Mouse (Mus musculus): ENCODE data around the gene Ppia.
"Not testable (repeated sequence)": the region's sequence is repeated elsewhere in the genome, so short reads cannot be mapped to it uniquely, and the experiment has no call there.

Gene Ppia

DNA sequence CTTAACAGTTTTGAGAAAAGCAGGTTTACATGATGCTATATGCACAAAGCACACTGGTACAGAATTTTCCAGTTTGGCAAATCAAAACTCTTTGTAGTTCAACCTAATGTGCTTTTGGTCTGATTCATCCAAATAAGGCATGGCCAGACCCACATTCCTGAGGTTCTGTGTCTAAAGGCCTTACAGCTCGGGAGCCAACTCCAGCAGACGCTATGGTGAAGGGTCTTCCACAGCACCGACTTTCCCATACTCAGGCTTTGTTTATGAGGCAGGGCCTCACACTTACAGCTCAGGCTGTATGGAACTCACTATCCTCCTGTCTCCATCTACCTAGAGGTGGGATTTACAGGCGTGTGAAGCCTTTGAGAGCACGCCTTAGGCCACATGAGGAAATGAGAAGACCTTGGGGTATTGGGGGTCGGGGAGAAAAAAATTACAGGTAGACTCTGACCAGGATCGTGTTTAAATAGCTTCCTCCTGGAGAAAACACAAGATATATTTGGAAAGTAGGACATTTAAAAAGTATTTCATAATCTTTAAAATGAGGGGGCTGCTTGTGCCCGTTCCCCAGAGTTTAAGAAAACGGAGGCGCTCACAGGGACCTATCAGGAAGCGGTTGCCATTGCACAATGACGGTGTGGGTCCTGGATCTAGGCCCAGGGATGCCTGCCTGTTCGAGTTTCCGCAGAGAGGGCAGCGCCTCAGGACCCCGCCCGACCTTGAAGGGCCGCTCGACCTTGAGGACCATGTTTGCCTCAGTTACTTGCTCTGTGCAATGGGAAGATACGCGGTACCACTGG, at the start of gene Ppia:
Gene Ppia, plus strand, starts transcription at position 693 of the 800 bp plus-strand sequence.
- DNase-seq (ENCODE audit: low read depth, low spot score) = no peak

DNA sequence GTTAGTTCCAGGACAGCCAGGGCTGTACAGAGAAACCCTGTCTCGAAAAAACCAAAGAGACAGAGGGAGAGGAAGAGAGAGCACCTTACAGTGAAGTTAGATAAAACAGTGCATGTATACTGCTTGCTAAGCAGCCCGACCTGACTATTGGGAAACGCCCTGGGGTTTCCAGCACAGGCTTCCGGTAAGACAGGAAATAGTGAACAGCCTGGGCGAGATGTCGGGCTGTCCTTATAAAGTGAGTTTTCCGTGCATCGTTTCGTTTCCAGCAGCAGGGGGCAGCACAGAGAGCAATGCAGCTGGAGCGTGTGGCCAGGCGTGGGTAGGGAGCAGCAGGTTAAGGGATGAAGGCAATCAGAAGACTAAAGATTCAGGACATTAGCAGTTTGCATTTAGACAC, 49.4 kb upstream of the Ppia start:
- peak; percentile 94 for DNase-seq (ENCODE audit: low read depth, low spot score)

DNA sequence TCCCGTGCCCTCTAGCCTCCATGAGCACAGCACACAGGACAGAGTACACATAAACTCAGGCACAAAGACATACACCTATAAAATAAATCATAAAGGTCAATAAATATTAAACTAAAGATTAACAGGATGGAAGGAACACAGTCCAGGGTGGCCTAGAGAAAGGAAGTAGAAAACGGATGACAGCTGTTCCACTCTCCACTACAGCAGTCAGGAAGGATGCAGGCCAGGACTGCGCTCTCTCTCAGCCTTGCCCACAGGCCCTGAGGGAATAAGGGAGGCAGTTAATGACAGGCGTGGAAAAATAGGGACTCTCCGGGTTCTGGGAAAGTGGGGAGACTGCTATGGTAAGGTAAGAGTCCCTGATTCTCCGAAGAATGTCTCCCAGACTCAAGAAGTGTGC, 48.8 kb upstream of the Ppia start:
- DNase-seq (ENCODE audit: low read depth, low spot score) = no peak

DNA sequence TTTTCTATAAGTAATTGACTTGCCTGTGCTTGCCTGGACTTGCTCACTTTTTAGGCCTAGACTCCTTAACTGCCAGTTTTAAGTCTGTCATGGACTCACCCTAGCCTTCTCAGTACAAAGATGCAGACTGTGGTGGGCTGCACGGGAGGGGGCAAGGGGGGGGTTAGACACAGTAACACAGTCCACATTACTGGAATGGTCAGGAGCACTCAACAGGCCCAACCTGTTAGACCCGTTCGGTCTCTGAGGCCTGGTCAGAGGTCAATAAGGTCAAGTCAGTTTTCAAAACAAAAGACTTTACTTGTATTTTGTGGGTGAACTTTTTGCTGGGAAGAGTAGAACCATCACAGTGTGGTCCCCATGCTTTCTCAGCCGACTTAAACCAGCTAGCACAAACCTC, 48.1 kb upstream of the Ppia start:
- no peak for DNase-seq (ENCODE audit: low read depth, low spot score)

DNA sequence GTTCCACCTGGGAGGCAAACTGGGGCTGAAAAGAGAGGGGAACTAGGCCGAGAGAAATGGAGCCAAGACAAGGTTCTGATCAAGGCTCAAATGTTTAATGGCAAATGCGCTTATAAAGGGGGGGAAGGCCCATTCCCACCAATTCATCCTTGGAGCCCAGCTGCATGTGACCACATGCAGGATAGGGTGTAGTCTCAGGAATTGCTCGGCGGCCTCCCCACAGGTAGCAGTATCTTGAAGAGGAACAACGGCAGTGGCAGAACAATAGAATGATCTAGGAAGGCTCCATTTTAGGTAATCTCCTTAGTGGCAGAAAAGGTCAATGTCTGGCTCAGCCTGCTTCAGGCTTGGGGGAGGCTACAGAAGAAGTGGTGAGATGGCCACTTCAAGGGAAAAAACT, 47.3 kb upstream of the Ppia start:
- DNase-seq (ENCODE audit: low read depth, low spot score) = not testable (repeated sequence)

DNA sequence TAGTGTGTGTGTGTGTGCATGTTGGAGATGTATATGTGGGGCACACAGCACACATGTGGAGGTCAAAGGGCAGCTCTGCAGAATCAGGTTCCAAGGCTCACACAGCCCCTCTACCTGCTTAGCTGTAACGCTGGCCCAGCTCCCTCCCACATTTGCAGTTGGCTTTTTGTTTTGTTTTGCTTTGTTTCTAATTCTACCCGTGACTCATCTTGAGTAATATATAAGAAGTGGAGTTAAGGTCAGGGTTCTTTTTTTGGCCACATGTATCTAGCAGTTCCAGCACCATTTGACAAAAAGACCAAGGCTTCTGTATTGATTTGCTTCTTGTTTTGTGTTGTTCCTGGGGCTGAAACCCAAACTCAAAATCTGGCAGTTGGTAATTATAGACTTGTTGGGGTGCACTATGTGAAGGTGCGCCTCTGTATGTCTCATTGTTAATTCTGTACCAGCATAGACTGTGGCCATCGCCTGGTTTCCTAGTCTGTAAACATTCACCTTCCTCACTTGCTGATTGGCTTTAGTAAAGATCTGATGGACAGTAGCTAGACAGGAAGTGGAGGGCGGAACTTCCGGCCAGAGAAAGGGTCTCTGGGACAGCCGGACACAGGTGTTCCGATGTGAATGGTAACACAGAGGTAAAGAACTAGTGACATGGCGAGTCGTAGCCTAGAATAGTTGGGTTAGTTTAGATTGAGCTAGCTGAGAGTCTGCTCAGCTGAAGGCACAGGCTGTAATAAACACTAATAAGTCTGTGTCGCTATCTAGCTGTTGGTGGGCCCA, 43.7 kb upstream of the Ppia start:
- no peak for DNase-seq (ENCODE audit: low read depth, low spot score)

DNA sequence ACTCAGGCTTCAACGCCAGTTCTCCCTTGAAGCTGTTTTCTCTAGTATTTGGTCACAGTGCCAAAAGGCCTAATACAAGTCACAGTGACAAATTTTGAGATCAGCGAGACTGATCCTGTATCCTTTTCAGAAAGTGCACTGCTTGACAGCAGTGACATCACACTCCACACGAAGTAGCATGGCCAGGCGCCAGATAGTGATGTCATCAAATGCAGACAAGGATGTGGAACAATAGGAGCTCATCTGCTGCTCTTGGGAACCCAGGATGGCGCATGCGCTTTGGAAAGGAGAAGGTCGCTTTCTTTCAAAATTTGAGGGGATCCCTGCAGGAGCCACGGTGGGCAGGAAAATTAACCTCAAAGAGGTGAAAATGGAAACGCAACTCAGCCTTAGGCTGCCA, 42.5 kb upstream of the Ppia start:
- no peak for DNase-seq (ENCODE audit: low read depth, low spot score)

DNA sequence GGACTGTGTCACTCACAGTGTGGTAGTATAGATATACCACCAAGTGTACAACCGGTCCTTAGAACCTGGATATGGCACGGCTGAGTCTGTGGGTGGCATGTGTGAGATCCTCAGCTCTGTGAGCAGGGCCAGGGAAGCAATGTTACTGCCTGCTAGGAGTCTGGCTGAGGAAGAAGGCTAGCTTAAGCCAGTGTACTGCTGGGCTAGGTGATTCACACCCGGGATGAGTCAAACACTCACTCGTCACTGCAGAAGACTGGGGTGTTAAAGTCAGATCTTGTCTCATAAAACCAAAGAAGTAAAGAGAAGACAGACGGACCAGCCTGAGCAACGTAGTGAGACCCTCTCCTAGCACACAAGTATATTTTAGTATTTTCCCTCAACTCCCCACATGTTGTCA, 34.3 kb upstream of the Ppia start:
- no peak for DNase-seq (ENCODE audit: low read depth, low spot score)

DNA sequence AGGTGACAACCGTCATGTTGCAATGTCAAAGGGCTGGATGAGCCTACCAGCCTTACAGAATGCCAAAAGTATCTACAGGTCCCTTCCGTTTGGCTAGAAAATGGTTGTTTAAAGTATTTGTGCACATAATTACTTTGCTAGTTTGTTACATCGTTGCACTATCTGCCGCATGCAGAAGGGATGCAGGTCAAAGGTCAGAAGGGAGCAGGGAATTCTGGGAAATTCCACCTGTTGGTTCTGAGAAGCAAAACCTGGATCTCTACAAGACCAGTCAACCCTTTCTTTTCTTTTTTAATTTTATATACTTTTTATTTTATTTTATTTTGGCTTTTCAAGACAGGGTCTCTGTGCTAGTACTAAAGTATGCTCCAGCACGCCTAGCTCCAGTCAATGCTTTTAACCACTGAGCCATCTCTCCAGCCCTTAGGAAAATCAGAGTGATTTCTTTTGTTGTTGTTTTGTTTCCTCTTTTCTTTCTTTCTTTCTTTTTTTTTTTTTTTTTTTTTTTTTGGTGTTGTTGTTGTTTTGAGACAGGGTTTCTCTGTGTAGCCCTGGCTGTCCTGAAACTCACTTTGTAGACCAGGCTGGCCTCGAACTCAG, 27.0 kb upstream of the Ppia start:
- no peak for DNase-seq (ENCODE audit: low read depth, low spot score)

DNA sequence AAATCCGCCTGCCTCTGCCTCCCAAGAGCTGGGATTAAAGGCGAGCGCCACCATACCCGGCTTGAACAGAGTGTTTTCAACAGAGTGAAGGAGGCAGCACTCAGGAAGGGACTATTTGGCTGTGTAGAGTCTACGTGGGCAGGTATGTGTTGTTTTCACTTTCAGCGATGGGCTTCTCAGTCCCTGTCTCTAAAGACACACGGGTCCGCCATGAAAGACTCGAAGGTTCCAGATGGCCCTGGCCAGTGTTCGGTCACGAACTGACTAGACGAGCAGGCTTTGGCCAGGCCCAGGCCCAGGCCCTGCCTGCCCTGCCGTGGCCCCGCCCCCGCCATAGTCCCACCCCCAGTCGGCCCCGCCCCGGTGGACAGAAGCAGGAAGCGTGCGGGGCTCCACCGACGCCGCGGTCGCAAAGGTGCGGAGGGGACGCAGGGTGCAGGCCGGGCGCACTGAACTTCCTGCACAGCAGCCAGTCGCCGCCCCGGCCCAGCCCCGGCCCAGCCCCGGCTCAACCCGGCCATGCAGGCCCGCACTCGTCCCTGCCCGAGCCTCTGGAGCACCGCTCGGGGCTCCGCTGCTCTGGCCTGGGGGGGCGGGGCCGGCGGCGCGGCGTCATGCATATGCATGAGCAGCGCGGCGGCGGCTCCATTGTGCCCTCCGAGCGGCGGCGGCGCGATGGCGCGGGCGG, 26.4 kb upstream of the Ppia start, which contains the start of gene Zmiz2:
Gene Zmiz2, plus strand, starts transcription at position 349 of the 688 bp plus-strand sequence.
- peak; percentile 97 for DNase-seq (ENCODE audit: low read depth, low spot score)

DNA sequence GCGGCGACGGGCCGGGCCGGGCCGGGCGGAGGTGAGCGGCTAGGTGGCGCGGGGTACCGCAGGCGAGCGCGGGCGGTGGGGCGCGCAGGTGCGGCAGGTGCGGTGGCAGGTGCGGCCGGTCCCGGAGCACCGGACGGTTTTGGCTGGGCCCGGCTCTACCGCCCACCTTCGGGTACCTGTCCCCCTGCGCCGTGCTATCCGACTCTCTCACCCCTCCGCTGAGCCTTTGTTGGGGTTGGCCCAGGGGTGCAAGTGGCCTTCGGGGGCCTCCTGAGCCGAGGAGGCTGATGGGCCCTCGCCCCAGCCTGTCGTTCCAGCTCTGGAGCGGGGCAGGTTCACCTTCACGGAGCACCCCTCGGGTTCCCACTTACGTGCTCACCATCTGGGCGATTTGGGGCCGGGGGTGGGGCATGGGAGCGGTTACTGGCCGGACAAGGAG, 25.7 kb upstream of the Ppia start:
- no peak for DNase-seq (ENCODE audit: low read depth, low spot score)

DNA sequence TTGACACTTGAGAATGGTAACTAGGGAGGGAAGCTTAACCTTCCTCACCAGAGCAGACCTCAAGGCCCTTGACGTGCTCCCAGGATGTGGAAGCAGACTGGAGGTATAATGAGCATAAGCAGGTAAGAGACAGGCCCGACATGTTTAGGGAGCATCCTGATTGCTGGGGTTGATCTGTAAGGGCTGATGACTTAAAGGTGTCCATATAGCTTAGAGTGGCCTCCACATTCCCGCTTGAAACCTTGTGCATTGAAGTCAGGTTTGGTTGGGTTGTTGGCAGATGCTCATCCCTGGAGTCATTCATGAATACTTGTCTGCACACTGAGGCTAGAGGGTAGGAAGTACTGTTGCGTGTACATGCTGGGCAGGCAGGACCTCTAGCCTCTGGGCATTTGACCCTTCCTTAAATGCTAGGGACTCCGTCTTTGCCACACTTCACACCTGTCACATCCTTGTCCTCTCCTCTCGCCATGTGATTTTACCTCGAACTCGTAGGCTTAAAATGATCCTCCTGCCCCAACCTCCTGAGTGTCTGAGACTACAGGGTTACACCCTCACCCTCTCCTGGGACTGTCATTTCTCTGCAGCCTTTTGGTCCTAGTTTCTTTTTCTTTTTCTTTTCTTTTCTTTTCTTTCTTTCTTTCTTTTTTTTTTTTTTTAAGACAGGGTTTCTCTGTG, 24.7 kb upstream of the Ppia start:
- no peak for DNase-seq (ENCODE audit: low read depth, low spot score)

DNA sequence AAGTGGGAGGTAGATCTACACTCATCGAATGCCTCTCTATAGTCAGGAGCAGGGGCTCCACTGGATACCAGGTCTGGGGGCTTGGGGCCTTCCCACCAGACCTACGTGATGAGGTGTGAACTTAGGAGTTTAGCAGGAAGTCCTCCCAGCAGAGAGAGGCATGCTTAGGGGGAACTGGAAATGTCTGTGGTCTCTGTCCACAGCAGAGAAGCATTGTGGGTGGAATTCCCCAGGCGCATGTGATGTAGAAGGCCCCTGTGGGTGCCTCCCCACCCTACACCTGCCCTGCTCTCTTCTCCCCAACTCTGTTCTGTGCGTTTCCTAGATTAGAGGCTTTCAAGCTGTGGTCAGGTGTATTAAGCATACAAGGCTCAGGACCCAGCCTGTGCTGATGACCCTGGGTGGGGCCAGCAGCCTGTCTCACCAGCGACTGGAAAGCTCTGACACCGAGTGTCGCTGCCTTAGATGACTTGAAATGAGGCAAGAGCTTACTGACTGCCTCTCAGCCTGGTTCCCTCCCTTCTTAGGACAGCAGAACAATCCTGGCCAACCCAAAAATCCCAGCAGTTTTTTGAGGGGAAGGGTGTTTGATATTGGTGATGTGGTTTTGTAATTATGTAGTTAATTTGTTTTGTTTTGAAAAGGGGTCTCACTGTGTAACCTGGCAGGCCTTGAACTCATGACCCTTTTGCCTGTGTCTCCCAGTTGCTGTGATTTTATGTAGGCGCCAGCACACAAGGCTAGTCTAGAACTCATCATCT, 23.5 kb upstream of the Ppia start:
- peak; percentile 77 for DNase-seq (ENCODE audit: low read depth, low spot score)

DNA sequence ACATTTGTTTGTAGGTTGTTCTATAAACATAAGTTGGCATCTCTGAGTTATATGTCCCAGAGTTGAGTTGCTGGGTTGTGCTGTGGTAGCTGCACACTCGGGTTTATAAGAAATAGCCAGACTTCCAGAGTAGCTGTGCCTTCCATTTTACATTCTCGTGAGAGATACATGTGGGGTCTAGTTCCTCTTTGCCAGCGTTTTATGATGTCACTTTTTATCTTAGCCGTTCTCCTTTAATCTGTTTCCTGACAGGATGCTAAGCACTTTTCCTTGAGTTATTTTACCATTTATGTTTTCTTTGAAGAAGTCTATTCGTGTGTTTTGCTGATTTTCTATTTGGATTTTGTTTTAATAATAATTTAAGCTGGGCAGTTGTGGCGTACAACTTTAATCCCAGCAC, 22.4 kb upstream of the Ppia start:
- DNase-seq (ENCODE audit: low read depth, low spot score) = no peak

DNA sequence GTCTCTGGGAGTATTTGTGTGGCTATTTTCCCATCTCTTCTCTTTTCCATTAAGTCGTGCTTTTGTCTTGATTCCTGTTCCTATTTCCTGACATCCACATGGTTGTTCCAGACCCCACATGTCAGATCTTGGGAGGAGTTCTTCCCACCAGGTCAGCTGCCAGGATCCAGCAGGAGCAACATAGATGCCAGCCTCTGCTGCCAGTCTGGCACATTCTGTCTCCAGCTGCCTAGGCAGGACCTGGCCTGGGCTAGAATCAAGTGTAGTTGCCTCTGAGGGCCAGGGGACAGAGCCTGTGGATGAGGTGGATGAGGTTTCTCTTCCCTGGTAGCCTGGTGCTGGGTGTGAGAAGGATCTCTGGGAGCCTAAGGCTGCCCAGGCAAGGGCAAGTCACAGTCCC, 21.4 kb upstream of the Ppia start:
- DNase-seq (ENCODE audit: low read depth, low spot score) = no peak

DNA sequence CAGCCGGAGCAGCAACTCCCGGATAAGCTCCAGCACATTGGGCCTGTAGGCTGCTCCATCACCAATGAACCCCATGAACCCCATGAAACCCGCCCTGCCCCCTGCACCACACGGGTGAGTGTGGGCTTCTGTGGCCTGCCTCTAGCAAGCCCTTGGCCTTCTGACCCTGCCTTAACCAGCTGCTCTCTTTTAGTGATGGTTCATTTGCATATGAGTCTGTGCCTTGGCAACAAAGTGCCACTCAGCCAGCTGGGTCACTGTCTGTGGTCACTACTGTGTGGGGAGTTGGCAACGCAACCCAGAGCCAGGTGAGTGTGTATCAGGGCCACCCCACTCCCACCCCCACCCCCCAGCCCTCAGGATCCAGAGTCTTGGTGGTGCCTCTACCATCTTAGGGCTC, 19.7 kb upstream of the Ppia start:
- DNase-seq (ENCODE audit: low read depth, low spot score) = no peak

DNA sequence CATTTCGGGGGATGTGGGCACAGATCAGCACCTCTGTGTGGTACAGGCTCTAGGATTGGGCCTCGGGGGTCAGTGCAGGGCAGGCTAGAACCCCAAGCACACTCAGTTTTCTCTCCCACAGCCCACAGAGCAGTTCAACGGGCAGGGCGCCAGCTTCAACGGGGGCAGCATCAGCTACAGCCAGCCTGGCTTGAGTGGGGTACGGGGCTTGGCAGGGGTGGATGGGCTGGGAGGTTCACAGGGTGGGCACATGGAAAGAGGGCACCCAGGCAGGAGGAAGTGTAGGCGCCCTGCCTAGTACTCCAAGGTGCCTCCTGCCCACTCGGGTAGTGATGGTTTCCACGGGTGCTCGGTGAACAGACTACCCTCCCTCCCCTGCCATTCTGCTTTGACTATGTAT, 17.1 kb upstream of the Ppia start:
- DNase-seq (ENCODE audit: low read depth, low spot score) = no peak

DNA sequence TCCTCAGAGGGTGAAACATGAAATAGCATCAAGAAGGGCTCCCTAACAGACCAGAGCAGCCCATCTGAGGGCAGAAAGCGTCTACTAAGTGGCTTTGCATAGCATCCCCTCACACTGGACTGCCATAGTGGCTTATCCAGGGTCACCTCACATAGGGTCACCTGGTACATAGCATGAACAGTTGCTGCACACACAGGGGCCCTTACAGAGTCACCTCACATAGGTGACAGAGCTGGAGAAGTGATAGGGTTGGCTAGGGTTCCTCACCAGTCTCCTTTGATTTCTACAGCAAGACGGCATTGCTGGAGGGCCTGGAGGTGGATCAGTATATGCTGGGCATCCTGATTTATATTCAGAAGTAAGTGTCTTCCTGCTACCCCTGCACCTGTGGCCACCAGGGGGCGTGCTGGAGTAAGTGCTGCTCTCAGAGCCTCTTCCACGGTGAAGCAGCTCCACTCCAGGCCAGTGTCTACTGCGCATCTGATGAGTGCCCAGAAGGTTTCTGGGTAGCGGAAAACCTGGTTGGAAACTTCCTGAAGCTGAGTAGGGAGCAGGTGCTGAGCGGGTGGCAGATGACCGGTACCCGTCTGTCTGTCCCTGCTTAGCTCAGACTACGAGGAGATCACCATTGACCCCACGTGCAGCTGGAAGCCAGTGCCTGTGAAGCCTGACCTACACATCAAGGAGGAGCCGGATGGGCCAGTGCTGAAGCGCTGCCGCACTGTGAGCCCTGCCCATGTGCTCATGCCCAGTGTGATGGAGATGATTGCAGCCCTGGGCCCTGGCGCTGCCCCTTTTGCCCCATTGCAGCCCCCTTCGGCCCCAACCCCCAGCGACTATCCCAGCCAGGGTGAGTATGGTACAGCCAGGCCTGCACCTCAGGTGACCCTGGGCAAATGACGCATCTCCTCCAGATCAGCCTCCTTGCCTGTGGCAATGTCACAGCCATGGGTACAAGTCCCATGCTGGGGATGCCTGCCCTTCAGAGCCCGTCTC, 12.4 kb upstream of the Ppia start:
- peak; percentile 91 for DNase-seq (ENCODE audit: low read depth, low spot score)

DNA sequence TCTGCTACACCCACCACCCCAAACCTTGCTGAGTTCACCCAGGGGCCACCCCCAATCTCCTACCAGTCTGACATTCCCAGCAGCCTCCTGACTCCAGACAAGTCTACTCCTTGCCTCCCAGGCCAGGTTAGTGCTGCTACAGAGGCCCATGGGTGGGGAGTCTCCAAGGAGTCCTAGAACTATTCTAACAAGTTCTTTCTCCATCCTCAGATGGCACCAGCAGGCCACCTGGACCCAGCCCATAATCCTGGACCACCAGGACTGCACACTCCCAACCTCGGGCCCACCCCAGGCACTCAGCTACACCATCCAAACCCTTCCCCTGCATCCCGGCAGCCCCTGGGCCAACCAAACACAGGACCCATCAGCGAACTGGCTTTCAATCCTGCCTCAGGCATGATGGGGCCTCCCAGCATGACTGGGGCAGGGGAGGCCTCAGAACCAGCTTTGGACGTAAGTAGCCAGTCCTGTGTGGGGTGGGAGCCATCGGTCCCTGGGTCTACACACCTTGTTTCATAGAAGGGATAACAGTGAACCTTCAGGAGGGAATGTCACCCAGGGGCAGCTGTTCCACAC, 11.3 kb upstream of the Ppia start:
- DNase-seq (ENCODE audit: low read depth, low spot score) = no peak

All from CD4-positive, CD25-positive, alpha-beta regulatory T cell, adult 2 months (primary cell).